Mouse (Mus musculus): ENCODE data around the gene Topors. TPM values are rescaled to one million over a fixed set of nuclear protein-coding genes. Genes with fewer than 3 reads are reported as not detected.

Gene Topors
- total RNA-seq, 2 experiments from 2014 or later = 12.1 to 12.3 TPM

DNA sequence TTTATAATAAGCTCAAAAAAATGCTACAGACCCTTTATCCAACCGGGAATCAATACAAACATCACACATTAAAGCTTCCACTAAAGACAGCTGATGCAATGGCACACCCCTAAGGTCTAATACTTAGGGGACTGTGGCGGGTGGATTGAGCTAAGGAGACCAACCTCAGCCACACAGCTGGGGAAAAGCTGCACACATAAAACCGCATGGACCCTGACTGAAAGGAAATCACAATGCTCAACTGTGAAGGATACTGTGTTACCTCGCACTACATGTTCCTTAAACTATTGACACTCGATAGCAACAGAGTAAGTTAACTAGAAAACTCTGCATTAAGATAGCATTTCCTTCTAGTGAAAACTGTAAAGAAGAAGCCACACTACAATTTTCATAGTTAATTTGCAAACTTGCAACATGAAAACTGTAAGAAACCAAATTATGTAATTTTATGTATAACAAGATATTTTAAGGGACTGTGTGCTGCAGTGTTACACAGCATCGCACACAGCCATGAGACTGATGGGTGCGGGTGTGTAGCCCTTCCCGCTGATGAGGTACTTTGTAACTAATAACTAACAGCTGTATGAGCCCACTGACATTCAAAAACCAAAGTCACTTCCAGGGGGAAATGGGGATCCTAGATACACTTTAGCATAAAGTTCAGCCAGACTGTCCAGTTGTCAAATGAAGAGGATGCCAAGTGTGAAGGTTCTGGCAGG, 15.1 kb downstream of the Topors start:
- intact Hi-C loops (cut with DNase I) = no loop called here
- DNase-seq = no peak

DNA sequence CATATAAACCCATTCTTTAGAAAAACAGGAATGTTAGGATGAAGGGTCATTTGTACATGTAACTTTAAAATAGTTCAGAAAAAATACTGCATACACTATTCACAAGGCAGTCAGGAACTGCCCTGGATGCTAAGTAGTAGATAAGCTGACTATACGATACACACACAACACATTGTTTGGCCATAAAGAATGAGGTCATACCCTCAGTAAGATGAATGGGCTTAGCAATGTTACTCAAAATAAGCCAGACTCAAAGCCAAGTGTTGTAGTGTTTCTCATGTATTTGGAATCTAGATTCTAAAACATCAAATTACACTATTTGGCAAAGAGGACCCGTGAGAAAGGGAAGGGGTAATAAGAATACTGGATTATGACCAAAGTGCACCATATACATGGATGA, 15.9 kb downstream of the Topors start:
- DNase-seq = no peak
- intact Hi-C loops (cut with DNase I) = no loop called here

DNA sequence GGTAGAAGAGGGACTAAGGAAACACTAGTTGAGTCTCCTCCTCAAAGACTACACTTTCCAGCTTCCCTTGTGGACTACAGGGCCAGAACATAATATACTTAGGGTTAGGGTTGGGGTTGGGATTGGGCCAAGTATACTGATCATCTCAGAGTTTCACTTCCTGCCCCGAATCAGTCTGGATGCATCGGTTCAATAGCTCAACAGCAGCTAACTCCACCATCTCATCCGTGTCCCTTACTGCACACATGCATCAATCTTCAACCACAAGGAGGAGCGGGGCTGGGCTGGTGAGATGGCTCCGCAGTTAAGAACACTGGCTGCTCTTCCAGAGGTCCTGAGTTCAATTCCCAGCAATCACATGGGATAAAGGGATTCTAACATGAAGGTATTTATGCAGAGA, 18.7 kb downstream of the Topors start:
- no peak for DNase-seq
- intact Hi-C loops (cut with DNase I) = no loop called here

DNA sequence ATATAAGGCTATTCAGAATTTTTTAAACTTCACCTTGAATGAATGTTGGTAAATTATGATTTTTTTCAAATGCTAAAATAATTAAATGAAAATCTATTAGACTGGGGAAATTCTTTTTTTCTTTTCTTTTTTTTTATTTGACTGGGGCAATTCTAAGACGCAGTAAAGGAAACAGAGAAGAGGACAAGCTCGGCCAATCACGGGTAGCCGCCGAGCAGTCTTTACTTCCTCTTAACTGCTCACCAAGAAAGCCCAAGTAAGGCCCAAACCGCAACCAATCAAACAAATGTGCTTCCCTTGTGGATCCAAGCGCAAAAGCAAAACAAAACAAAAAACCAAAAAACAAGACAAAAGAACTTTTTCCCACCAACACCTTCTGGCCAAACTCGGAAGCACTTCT, 25.6 kb downstream of the Topors start:
- no peak for DNase-seq
- intact Hi-C loops (cut with DNase I) = loop anchor here (5.0 kb wide), 1 partner anchor 33 kb away; the partner anchor contains the start of gene Ndufb6

DNA sequence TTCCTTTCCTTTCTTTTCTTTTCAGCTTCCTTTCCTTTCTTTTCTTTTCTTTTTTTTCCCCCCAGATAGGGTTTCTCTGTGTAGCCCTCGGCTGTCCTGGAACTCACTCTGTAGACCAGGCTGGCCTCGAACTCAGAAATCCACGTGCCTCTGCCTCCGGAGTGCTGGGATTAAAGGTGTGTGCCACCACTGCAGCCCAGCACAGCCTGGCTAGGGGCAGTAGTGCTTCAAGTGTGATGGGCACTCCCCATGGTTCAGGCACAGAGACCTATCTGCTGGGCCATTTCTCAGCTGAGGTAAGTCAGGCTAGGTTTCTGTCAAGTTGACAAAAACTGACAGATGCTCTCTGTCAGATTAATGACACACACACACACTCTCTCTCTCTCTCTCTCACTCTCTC, 26.6 kb downstream of the Topors start:
- no peak for DNase-seq
- intact Hi-C loops (cut with DNase I) = loop anchor here (5.0 kb wide), 1 partner anchor 34 kb away; the partner anchor contains the start of gene Ndufb6

DNA sequence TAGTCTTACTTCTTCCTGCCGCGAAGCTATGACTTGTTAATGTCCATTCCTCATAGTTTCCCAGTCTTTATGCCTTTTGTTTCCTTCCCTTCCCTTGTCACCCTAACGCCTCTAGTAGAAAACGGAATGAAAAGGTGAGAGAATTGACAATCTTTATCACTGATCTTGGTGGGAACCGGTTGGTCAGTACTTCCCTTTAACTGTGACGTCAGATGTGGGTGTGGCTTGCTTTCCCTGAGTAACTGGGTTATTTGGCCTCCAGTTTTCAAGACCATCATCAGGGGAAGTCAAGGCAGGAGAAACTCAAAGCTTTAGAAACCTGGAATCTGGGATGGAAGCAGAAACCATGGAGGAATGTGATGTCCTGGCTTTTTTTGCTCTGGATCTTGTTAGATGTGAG, 27.7 kb downstream of the Topors start:
- no peak for DNase-seq
- intact Hi-C loops (cut with DNase I) = loop anchor here (5.0 kb wide), 1 partner anchor 35 kb away; the partner anchor contains the start of gene Ndufb6

DNA sequence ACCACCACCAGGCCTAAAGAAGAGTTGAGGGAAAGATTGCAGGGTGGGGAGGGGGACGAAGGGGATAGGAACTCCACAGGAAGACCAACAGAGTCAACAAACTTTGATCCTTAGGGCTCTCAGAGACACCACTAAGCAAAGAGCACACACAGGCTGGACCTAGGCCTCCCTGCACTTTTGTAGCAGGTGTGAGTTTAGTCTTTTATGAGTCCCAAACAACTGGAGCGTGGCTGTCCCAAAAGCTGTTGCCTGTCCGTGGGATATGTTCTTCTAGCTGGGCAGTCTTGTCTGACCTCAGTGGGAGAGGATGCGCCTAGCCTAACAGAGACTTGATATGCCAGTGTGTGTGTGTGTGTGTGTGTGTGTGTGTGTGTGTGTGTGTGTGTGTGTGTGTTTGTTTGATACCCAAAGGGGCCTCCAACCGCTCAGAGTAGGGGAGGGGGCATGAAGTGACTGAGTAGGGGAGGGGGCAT, 29.3 kb downstream of the Topors start:
- intact Hi-C loops (cut with DNase I) = loop anchor here (5.0 kb wide), 1 partner anchor 37 kb away; the partner anchor contains the start of gene Ndufb6
- DNase-seq = no peak

DNA sequence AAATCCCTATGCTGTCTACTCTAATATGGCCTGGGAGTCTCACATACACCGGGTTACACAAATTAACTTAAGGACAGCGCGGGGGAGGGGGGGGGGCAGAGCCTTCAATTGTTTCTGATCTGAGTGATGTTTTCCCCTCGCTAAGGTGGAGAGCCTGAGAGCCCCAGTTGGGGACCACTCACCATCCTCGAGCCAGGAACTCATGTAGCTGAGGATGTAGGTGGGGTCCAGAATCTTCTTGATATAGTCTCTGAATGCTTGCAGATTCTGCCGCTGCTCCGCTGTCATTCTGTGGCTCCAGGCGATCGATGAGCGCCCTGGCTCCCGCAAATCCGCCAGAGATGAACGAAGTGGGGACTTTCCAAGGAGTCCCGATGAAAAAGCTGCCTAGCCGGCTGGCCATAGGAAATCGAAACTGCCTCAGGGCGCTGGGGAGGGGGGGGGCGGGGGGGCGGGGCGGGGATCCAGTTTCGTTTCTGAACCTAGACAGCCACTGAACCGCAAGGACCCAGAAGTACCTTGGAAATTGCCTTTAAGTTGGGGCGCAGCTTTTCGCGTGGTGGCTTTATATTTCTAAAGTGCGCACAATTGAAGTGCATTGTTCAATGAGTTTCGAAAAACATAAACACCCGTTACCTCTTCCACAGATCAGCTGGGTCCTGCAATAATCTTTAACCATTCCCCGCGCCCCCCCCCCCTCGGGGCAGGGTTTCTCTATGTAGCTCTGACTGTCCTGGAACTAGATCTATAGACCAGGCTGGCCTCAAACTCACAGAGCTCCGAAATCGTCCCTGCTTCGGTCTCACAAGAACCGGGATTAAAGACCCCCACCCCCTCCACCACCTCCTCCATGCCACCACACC, 30.0 kb downstream of the Topors start, which contains the start of gene Ddx58:
Gene Ddx58, minus strand, starts transcription at position 420 of the 863 bp plus-strand sequence.
- intact Hi-C loops (cut with DNase I) = loop anchor here (5.0 kb wide), 1 partner anchor 38 kb away; the partner anchor contains the start of gene Ndufb6
- DNase-seq = peak; percentile 33 to 46

DNA sequence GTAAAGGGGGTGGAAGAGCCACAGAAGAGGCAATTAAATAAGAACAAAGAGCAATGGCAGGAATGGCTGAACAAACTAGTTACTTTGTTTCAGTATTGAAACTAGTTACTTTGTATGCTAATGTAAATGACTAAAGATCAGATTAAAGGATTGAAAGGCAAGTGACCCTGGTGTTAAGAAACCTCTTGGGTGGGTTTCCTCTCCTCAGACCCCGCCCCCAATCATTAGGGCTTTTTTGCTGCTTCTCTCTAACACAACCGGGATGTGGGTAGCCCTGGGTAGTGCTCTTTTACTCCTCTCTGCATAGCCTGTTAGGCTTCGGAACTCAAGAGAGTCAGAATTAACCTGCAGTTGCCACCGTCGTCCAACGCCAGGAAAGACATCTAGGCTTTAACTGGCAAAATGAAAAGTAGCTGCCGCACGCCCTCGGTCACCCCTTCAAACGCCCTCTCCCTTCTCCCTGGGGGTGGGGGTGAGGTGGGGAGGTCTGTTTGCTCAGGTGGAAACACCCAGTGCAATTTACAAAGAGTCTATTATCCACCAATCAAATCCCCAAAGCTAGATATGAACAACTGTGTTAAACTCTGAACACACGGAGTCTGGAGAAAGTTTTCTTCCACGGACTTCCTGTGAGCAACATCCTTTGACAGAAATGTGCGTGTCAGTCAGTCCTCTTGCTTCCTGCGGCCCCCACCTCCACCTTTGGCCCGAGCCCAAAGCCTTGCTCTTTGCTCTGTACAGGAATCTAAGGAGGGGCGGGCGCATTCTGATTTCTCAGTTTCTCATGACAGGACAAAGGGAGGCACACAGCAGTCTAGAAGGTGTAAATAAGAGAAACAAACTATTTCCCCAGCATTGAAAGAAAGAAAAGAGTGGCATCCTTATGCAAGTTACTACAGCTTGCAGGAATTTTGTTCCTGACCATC, 30.9 kb downstream of the Topors start:
- intact Hi-C loops (cut with DNase I) = no loop called here
- peak; percentile 66 to 72 for DNase-seq

DNA sequence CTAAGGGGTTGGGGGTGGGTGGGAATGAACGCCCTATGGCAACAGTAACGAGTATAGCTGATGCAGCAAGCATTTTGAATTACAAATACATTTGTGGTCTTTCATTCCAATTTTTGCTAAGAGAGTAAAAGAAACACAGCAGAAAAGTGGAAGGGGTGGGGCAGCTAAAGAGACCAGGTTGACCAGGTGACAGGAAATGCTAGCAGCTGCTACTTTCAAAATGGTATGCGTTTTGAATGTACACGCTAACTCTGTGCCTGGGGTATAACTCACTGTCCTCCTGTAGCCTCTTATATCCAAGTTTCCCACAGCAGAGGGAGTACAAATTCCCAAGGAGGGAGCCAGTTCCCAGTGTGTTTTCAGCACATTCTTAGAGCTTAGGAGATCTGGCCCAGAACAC, 32.8 kb downstream of the Topors start:
- no peak for DNase-seq
- intact Hi-C loops (cut with DNase I) = no loop called here

DNA sequence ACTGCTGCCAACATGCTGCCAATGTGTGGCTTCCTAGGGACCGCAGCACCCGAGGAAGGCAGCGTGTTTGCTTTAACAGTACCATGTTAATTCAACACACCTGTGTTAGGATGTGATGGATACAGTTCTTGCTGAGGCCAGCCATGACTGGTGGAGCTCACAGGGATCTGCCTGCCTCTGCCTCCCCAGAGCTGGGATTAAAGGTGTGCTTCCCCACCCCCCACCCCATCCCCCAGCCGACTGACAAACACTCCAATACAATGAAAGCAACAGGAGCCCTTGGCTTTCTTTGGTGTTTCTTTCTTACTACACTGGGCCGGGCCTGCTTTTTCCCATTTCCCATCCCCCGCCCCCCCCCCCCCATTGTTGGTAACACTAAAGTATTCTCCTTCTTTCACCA, 35.4 kb downstream of the Topors start:
- intact Hi-C loops (cut with DNase I) = loop anchor here (5.0 kb wide), 1 partner anchor 33 kb away; the partner anchor contains the start of genes Smim27 and Topors

DNA sequence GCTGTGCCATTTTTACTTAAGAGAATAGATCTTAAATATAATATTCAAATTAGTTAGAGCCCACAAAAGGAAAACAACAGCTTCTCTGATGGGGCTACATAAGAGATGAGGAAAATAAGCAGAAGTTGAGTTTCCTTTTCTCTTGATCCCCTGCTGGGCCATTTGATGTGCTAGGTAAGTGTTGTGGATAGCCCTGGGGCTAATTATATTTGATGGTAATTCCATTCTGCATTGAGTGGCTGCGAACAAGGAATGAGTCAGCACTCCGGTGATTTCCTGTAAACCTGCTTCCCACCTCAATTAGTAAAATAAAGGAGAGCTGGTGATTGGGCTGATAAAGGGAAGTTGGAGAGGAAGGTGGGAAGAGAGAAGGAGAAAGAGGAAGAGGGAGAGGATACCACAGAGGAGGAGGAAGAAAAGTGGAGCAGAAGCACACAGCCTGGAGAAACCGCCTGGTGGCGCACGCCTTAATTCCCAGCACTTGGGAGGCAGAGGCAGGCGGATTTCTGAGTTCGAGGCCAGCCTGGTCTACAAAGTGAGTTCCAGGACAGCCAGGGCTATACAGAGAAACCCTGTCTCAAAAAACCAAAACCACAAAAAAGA, 36.5 kb downstream of the Topors start:
- DNase-seq = no peak
- intact Hi-C loops (cut with DNase I) = loop anchor here (5.0 kb wide), 1 partner anchor 34 kb away; the partner anchor contains the start of genes Smim27 and Topors

More for the DNA sequence above, 35.4 kb downstream of the Topors start:
- DNase-seq = no peak

DNA sequence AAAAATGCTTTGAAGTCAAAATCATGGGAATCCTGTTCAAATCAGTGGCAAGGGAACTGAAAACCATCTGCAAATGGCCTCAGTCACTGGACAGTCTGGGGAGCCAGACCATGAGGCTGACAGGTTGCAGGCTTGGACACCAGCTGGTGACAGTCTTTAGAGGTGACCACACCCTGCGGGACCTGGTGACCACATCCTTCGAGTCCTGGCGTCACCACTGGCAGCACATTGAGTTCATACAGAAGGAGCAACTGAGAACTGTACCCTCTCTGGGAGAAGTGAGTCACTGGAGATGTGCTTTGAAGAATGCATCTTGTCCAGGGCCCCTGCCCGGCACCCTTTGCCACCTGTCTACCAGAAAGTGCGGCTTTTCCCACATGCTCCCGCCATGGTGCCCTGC, 39.9 kb downstream of the Topors start:
- intact Hi-C loops (cut with DNase I) = loop anchor here (5.0 kb wide), 1 partner anchor 38 kb away; the partner anchor contains the start of genes Smim27 and Topors
- peak in 1 of 2 experiments; percentile 13 for DNase-seq

DNA sequence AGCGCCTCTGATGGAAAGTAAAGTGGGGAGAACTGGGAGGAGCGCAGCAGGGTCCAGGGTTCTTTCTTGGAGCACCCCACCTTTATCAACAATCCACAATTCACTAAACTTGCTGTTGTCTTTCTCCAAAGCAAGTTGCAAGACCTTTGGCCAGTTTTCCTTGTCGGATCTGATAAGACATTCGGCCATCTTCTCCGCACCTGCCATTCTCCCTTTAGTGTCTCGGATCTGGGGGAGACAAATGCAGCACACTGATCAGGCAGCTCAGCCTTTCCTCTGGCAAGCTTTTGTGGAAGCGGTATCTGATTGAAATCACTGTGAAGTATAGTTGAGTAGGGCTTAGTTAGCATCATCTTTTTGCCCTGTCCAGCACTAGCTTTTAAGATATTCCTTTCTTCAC, 41.8 kb downstream of the Topors start:
- no peak for DNase-seq
- intact Hi-C loops (cut with DNase I) = no loop called here

DNA sequence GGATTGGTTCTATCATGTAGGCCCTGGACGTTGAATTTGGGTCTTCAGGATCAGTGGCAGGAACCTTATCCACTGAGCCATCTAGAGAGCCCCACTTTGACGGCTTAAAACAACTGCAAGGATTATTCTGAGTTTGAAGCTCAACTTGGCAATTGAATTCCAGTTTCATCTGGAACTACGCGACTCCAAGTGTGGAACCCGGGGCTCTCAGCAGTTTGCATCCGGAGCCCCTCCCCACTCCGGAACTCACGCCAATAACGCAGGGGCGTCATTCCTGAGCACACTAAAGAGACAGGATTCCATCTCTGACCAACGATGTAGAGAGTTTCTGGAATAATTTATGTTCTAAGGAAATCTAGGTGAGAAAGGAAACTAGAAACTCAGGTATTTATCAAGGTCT, 42.5 kb downstream of the Topors start:
- intact Hi-C loops (cut with DNase I) = no loop called here
- no peak for DNase-seq

DNA sequence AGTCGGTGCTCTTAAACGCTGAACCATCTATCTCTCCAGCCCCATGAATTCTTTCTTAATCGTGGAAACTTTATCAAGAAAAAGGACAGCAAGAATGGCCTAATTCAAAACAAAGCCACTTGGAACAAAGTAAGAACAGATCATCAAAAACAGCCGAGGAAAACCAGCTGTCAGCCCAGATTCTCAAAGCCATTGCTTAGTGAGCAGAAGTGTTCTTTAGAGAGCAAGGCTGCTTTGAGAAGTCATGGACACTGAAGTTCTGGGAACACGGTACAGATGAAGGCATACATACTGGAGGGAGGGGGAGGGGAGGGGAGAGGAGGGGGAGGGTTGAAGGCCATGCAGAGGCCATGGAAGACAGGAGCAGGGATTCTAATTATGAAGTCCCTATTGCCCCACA, 43.6 kb downstream of the Topors start:
- intact Hi-C loops (cut with DNase I) = no loop called here
- no peak for DNase-seq

DNA sequence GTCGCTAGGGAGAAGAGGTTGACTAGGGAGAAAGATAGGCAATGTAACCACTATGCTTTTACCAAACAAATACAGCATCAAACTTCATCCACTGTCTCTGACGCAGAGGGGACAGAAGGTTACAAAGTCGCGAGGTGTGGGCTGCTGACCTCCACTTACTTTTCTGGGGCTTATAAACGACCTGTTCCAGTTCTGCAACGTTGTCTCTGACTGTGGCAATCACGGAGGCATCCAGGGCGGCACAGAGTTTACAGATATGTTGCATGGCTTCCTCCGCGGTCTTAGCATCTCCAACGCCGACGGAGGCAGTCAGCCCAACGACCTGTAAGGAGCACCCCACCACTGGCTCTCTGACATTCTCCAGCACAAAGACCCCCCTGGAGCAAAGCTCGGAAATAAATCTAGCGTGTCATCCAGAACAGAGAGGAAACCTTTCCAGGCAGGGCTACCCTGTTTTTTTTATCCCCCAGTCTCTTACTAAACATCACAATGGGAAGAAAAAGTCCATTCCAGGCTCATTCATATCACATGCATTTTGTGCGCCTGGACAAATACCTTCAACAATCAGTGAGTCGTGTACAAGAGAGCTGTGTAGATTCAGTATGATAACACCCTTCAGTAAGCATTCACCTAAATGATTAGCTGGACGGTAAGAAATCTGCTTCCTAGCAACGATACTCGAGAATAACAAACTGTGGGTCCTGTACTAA, 47.6 kb downstream of the Topors start:
- no peak for DNase-seq
- intact Hi-C loops (cut with DNase I) = no loop called here

DNA sequence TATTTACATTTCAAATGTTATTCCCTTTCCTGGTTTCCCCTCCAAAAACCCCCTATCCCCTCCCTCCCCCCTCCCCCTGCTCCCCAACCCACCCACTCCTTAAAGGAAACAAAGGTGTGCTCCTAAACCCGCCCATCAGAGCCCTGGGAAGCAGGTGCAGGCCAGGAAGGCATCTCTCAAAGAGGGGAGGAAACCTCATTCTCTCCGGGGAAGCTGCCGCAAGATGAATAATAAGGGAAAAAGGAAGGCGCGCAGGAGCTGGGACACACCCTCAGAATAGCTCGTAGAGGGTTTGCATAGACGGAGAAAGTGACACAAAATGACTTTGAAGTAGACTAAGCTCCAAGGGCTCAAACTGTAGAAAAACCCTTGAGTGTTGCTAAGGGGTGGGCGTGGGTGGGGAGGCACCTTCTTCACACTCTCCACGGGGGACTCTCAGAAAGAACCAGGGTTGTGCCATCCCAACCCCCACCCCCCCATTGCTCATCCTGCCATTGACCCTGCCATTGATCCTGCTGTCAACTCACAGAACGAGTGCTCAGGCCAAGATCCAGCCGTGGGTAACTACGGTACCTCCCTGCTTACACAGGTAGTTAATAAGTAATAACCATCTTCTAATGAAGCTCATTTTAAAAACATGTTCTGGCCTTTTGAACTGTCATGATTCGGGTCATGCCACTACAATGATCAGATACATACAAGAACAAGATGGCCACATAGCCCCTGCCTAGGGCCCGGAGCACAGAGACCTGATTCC, 48.5 kb downstream of the Topors start:
- DNase-seq = no peak
- intact Hi-C loops (cut with DNase I) = no loop called here
